Mouse (Mus musculus) midbrain, embryonic 12.5 days (tissue): ENCODE data around the gene Hyal2. TPM values are rescaled to one million over a fixed set of nuclear protein-coding genes. Genes with fewer than 3 reads are reported as not detected.

Experiments
- ATAC-seq: fragments of 200-750 bp; cut with Nextera tagmentation; 2 replicates; pipeline ENCODE4 v1.8.0; 2017; ENCODE audit warnings: low read depth, moderate TSS enrichment, moderate library complexity; ENCODE audit not compliant: low FRiP score
- H3K27ac ChIP-seq: fragments of 300-500 bp; sonication (generic); replicated peaks from 2 replicates; pipeline ENCODE4 v1.5.1; 2016; ENCODE audit warnings: mild to moderate bottlenecking
- H3K27me3 ChIP-seq: fragments of 300-500 bp; sonication (generic); 2 replicates; pipeline ENCODE4 v1.6.1; 2016; ENCODE audit warnings: mild to moderate bottlenecking
- H3K36me3 ChIP-seq: fragments of 300-500 bp; sonication (generic); 2 replicates; pipeline ENCODE4 v1.6.1; 2016
- H3K4me1 ChIP-seq: fragments of 300-500 bp; sonication (generic); 2 replicates; pipeline ENCODE4 v1.6.1; 2016
- H3K4me2 ChIP-seq: fragments of 300-500 bp; sonication (generic); replicated peaks from 2 replicates; pipeline ENCODE4 v1.6.1; 2016; ENCODE audit warnings: mild to moderate bottlenecking, moderate library complexity
- H3K4me3 ChIP-seq: fragments of 300-500 bp; sonication (generic); 2 replicates; pipeline ENCODE4 v1.5.1; 2016; ENCODE audit warnings: mild to moderate bottlenecking
- H3K9ac ChIP-seq: fragments of 300-500 bp; sonication (generic); replicated peaks from 2 replicates; pipeline ENCODE4 v1.6.1; 2016; ENCODE audit warnings: mild to moderate bottlenecking, moderate library complexity
- H3K9me3 ChIP-seq: fragments of 300-500 bp; sonication (generic); 2 replicates; pipeline ENCODE4 v1.6.1; 2016; ENCODE audit warnings: mild to moderate bottlenecking
- WGBS: fragments of 180-500 bp; shearing (Covaris S2); methylation state at CpG from one replicate; pipeline ENCODE4 v1.1.7; 2016; 5-methylcytosine and 5-hydroxymethylcytosine counted together
- polyA plus RNA-seq: library from polyadenylated mRNA; unstranded; fragments of >200 nt; fragmentation: Nextera tagmentation; extraction: Ambion mirVana; gene quantifications from 2 replicates; pipeline ENCODE4 v1.2.1, GENCODE M21; 2016

The Hyal2 gene
- polyA plus RNA-seq, 1 experiment from 2014 or later, result 116 TPM

- H3K9me3 ChIP-seq, result no peaks in the 10 kb centered on the region
- no peak overlapping the region for H3K4me2 ChIP-seq
- peaks cover 9% of the 10 kb centered on the region for H3K36me3 ChIP-seq
- H3K27me3 ChIP-seq, result 0 out of 2 replicates have a peak, but pooled peaks cover 7% of the 10 kb centered on the region
- no peak overlapping the region for H3K4me3 ChIP-seq
- WGBS, result 65% methylated on average over 4 of the region's 4 CpGs
- ATAC-seq, result no peak
- 0 out of 2 replicates have a peak overlapping the region, but pooled peaks have one; percentile 11 for H3K27ac ChIP-seq
- peaks cover 69% of the 10 kb centered on the region for H3K4me1 ChIP-seq
- no peak overlapping the region for H3K9ac ChIP-seq
Observed at GRCm38 (mm10) chr9:107609433-107609830, 41.7 kb downstream of the Hyal2 start.

- peak overlapping the region; percentile 63 for H3K4me2 ChIP-seq
- 77% methylated on average over 6 of the region's 6 CpGs for WGBS
- ATAC-seq, result no peak
- peak overlapping the region; percentile 34; the same call in 1 of the 2 replicates for H3K4me3 ChIP-seq
- H3K4me1 ChIP-seq, result peaks cover 63% of the 10 kb centered on the region
- peaks cover 31% of the 10 kb centered on the region for H3K36me3 ChIP-seq
- 0 out of 2 replicates have a peak, but pooled peaks cover 4% of the 10 kb centered on the region for H3K27me3 ChIP-seq
- H3K9me3 ChIP-seq, result no peaks in the 10 kb centered on the region
- peak overlapping the region; percentile 98 for H3K27ac ChIP-seq
- H3K9ac ChIP-seq, result peak overlapping the region; percentile 72
Observed at GRCm38 (mm10) chr9:107611456-107612190, 43.9 kb downstream of the Hyal2 start.

DNA sequence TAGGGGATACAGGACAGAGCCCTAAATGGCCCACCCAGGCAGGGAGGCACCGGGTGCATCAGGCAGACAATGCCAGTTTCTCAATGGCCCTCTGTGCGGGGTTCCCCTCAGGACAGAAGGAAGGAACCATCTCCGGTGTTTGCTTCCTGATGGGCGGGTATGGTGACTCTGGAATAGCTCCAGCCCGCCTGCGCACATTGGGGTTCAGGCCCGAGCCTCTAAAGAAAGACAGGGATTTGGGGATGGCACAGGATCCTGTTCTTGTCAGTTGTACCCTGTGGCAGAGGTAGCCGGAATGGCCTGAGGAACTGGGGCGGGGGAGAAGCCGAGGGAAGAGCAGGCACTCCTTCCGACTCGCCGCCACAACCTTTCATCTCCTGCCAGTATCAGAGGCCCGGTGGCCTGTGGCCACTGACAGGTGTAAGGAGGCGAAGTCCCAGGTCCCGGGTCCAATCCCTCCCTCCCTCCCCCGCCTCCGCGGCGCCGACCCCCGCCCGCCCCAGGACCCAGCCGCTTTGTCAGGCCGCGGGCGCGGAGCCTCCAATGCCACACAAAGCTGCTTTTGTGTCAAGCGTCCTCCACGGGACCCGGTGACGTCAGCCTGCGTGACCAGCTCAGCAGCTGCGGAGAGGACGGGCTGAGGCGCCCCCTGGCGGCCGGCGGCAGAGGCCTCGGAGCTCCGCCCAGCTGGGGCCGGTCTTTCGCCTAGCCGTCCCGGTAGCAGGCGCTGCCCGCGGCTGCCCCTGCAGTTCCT is 44.6 kb downstream of the Hyal2 start:
- 2% methylated on average over 42 of the region's 48 CpGs for WGBS

DNA sequence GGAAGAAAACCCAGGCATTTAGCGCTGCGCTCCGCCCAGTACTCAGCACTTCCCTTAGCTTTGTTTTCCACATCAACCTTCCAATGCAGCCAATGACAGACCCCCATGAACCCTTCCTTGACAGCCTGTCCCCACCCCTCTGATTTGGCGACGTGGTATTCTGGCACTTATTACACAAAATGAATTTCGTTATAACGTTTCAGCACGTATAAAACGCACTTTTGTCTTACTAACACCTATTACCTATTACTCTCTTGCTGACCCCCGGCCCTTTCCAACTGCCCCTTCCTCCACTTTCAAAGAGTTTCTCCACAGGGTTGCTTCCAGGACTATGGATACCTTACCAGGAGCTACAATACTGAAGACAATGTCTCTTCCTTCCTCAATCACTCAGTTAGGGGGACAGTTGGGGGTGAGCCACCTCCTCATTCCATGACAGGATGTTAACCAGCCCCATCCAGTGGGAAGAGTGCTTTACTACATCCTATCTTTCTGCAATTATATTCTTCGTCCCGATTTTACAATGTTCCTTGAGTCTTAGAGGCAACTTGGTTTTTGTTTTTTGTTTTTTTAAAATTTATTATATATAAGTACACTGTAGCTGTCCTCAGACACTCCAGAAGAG is 45.3 kb downstream of the Hyal2 start:
- Histone ChIP-seq H3K27ac (peak overlapping the region; percentile 98), H3K4me2 (peak overlapping the region; percentile 63), H3K9ac (0 out of 2 replicates have a peak overlapping the region, but pooled peaks have one; percentile 72), H3K9me3 (no peaks in the 10 kb centered on the region), H3K36me3 (peaks cover 43% of the 10 kb centered on the region), H3K27me3 (no peaks in the 10 kb centered on the region), H3K4me3 (peak overlapping the region; percentile 34; the same call in 1 of the 2 replicates), H3K4me1 (peaks cover 49% of the 10 kb centered on the region)
- peak; percentile 10; the same call in 1 of the 2 replicates for ATAC-seq
- 12% methylated on average over 12 of the region's 12 CpGs for WGBS

More for the DNA sequence above, 44.6 kb downstream of the Hyal2 start:
- Histone ChIP-seq H3K9ac (peak overlapping the region; percentile 72), H3K4me1 (peaks cover 56% of the 10 kb centered on the region), H3K27me3 (no peaks in the 10 kb centered on the region), H3K36me3 (peaks cover 36% of the 10 kb centered on the region), H3K4me3 (peak overlapping the region; percentile 34), H3K27ac (peak overlapping the region; percentile 98), H3K4me2 (peak overlapping the region; percentile 63), H3K9me3 (no peaks in the 10 kb centered on the region)
- ATAC-seq, result peak; percentile 91

- no peak overlapping the region for H3K9ac ChIP-seq
- WGBS, result 71% methylated on average over 4 of the region's 4 CpGs
- H3K9me3 ChIP-seq, result no peaks in the 10 kb centered on the region
Observed at GRCm38 (mm10) chr9:107615035-107615434, 47.3 kb downstream of the Hyal2 start.

DNA sequence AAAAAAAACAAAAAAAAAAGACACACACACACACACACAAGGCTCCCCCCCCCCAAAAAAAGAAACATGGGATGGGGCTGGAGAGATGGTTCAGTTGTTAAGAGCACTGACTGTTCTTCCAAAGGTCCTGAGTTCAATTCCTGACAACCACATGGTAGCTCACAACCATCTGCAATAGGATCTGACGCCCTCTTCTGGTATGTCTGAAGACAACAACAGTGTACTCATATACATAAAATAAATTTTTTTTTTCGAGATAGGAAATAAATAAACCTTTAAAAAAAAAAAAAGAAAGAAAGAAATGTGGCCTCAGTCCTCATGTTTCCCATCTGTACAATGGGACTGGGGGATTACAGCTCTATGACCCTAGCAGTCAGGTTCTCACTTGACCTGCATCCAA is 49.7 kb downstream of the Hyal2 start:
- Histone ChIP-seq H3K27ac (no peak overlapping the region), H3K4me1 (peaks cover 31% of the 10 kb centered on the region), H3K4me3 (no peak overlapping the region), H3K4me2 (no peak overlapping the region), H3K9ac (no peak overlapping the region), H3K36me3 (peaks cover 75% of the 10 kb centered on the region), H3K9me3 (no peaks in the 10 kb centered on the region), H3K27me3 (no peaks in the 10 kb centered on the region)
- 92% methylated on average over 2 of the region's 2 CpGs for WGBS
- ATAC-seq, result no peak

More at GRCm38 (mm10) chr9:107615035-107615434, 47.3 kb downstream of the Hyal2 start:
- Histone ChIP-seq H3K27me3 (no peaks in the 10 kb centered on the region), H3K4me2 (no peak overlapping the region), H3K4me1 (peaks cover 44% of the 10 kb centered on the region), H3K27ac (peak overlapping the region; percentile 98), H3K36me3 (peaks cover 63% of the 10 kb centered on the region), H3K4me3 (no peak overlapping the region)
- no peak for ATAC-seq

- 95% methylated on average over 6 of the region's 6 CpGs for WGBS
- H3K27me3 ChIP-seq, result no peaks in the 10 kb centered on the region
- no peaks in the 10 kb centered on the region for H3K9me3 ChIP-seq
- H3K27ac ChIP-seq, result 0 out of 2 replicates have a peak overlapping the region, but pooled peaks have one; percentile 22
- H3K9ac ChIP-seq, result no peak overlapping the region
- H3K4me2 ChIP-seq, result no peak overlapping the region
- ATAC-seq, result no peak
- H3K4me3 ChIP-seq, result no peak overlapping the region
- peaks cover 77% of the 10 kb centered on the region for H3K36me3 ChIP-seq
- H3K4me1 ChIP-seq, result peaks cover 25% of the 10 kb centered on the region
Observed at GRCm38 (mm10) chr9:107618098-107618497, 50.4 kb downstream of the Hyal2 start.

GRCm38 (mm10) chr9:107618778-107619545 is 51.2 kb downstream of the Hyal2 start:
- Histone ChIP-seq H3K36me3 (peaks cover 80% of the 10 kb centered on the region), H3K27ac (0 out of 2 replicates have a peak overlapping the region, but pooled peaks have one; percentile 22), H3K4me3 (no peak overlapping the region), H3K27me3 (no peaks in the 10 kb centered on the region), H3K4me1 (peaks cover 23% of the 10 kb centered on the region), H3K9me3 (no peaks in the 10 kb centered on the region), H3K9ac (no peak overlapping the region), H3K4me2 (no peak overlapping the region)
- ATAC-seq, result no peak
- 85% methylated on average over 13 of the region's 13 CpGs for WGBS

- Histone ChIP-seq H3K27ac (0 out of 2 replicates have a peak overlapping the region, but pooled peaks have one; percentile 22), H3K4me2 (no peak overlapping the region), H3K9ac (no peak overlapping the region), H3K27me3 (no peaks in the 10 kb centered on the region), H3K36me3 (peaks cover 80% of the 10 kb centered on the region), H3K4me1 (peaks cover 23% of the 10 kb centered on the region), H3K4me3 (no peak overlapping the region), H3K9me3 (no peaks in the 10 kb centered on the region)
- no peak for ATAC-seq
- 88% methylated on average over 13 of the region's 13 CpGs for WGBS
Observed at GRCm38 (mm10) chr9:107619546-107619879, 51.8 kb downstream of the Hyal2 start.

DNA sequence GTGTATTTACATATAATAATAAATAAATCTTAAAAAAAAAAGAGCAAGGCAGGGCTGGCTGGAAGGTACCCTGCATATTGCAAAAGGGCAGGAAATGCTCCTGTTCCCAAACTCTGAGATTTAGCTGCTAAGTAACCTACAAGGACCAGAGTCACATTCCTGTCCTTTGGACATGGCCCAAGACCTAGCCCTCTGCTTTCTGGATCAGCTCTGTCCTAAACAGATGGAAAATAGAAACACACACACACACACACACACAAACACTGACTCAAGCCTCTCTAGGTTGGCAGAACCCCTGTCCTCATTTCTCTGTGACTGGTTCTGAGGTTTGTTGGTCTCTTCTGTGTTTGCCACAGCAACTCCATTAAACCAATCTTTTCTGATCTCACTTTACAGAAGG is 53.2 kb downstream of the Hyal2 start:
- Histone ChIP-seq H3K4me1 (peaks cover 30% of the 10 kb centered on the region), H3K9ac (no peak overlapping the region), H3K9me3 (no peaks in the 10 kb centered on the region), H3K4me3 (no peak overlapping the region), H3K27me3 (no peaks in the 10 kb centered on the region), H3K4me2 (no peak overlapping the region), H3K27ac (no peak overlapping the region), H3K36me3 (peaks cover 77% of the 10 kb centered on the region)
- no peak for ATAC-seq
